Mouse (Mus musculus) heart, embryonic 10.5 days (tissue): ENCODE results near the gene Inhbc. TPM values are rescaled to one million over a fixed set of nuclear protein-coding genes. Genes with fewer than 3 reads are reported as not detected.
A peak's percentile ranks its signal among the peaks of the same experiment; 100 is the strongest.

Source experiments
- DNase-seq: peaks from one replicate; pipeline ENCODE4 v3.0.0-alpha.2; 2017; ENCODE audit warnings: low spot score
- H3K27ac ChIP-seq: fragments of 300-500 bp; sonication (generic); 2 replicates; pipeline ENCODE4 v1.5.1; 2016; ENCODE audit warnings: mild to moderate bottlenecking
- H3K27me3 ChIP-seq: fragments of 300-500 bp; sonication (generic); 2 replicates; pipeline ENCODE4 v1.6.1; 2016; ENCODE audit warnings: mild to moderate bottlenecking; ENCODE audit not compliant: poor library complexity, insufficient read depth, severe bottlenecking
- H3K36me3 ChIP-seq: fragments of 300-500 bp; sonication (generic); 2 replicates; pipeline ENCODE4 v1.6.1; 2016; ENCODE audit warnings: mild to moderate bottlenecking, moderate library complexity
- H3K4me1 ChIP-seq: fragments of 300-500 bp; sonication (generic); 2 replicates; pipeline ENCODE4 v1.6.1; 2016; ENCODE audit warnings: mild to moderate bottlenecking
- H3K4me3 ChIP-seq: fragments of 300-500 bp; sonication (generic); 2 replicates; pipeline ENCODE4 v1.5.1; 2016; ENCODE audit warnings: mild to moderate bottlenecking, moderate library complexity
- H3K9me3 ChIP-seq: fragments of 300-500 bp; sonication (generic); 2 replicates; pipeline ENCODE4 v1.6.1; 2016; ENCODE audit warnings: mild to moderate bottlenecking, moderate library complexity
- WGBS: fragments of 180-500 bp; shearing (Covaris S2); methylation state at CpG from one replicate; pipeline ENCODE4 v1.1.7; 2016; 5-methylcytosine and 5-hydroxymethylcytosine counted together
- polyA plus RNA-seq: library from polyadenylated mRNA; unstranded; fragments of >200 nt; fragmentation: Nextera tagmentation; extraction: Ambion mirVana; gene quantifications from 2 replicates; pipeline ENCODE4 v1.2.1, GENCODE M21; 2016

Gene Inhbc
- polyA plus RNA-seq, 1 experiment from 2014 or later = 0.31 TPM

DNA sequence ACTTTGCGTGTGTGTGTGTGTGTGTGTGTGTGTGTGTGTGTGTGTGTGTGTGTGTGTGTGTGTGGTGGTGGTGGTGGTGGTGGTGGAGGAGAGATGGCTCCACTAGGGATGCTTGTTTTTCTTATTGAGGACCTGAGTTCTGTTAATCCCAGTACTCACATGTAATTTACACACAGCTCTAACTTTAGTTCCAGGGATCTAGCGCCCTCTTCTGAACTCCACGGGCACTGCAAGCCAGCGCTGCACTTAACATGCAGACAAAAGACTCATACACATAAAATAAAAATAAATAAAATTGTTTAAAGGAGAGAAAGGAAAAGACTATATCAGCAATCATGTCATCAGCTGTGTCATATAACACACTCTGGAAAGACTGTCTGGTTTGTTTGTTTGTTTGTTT, 21.3 kb downstream of the Inhbc start:
- H3K9me3 ChIP-seq = no peaks in the 10 kb centered on the region
- WGBS = 67% methylated on average over 4 of the region's 4 CpGs
- no peaks in the 10 kb centered on the region for H3K36me3 ChIP-seq
- no peak for DNase-seq
- no peak overlapping the region for H3K27ac ChIP-seq
- no peak overlapping the region for H3K4me3 ChIP-seq
- peaks cover 12% of the 10 kb centered on the region for H3K27me3 ChIP-seq
- peaks cover 19% of the 10 kb centered on the region for H3K4me1 ChIP-seq

DNA sequence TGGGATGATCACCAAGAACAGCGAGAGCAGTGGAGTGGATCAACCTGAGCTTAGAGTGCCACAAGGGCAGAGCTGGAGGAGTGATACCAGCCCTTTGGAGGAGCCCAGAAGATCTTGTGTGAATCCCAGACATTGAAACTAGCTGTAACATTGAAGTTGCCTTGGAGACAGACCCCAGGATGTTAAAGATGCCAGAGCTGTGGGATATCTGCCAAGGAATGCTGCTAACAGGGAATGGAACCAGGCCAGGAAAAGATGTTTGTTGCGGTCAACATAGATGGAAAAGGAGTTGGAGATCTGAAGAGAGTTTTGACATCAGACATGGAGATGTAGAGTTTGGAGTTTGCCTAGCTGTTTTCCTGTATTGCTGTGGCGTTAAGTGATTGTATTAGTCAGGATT, 24.1 kb downstream of the Inhbc start:
- no peak overlapping the region for H3K4me3 ChIP-seq
- no peak overlapping the region for H3K27ac ChIP-seq
- WGBS = 78% methylated on average over 3 of the region's 3 CpGs
- H3K27me3 ChIP-seq = peaks cover 14% of the 10 kb centered on the region; the same call in 1 of the 2 replicates
- H3K4me1 ChIP-seq = peaks cover 26% of the 10 kb centered on the region
- H3K9me3 ChIP-seq = no peaks in the 10 kb centered on the region
- H3K36me3 ChIP-seq = no peaks in the 10 kb centered on the region
- no peak for DNase-seq

DNA sequence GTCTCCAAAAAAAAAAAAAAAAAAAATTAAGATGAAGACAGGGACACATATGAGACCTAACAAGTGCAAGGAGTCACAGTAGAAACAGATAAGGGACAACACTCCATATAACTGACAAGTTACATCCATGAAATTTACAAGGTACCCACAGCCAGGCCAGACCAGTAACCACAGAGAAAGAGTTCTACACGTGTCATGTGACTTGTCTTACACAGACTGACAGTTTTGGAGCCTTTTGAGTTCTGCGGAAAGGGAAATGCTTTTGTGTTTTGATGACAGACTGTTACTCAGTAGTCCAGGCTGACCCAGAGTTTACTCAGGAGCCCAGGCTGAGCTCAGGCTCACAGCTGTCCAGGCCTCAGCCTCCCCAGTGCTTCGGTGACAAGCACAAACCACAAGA, 27.2 kb downstream of the Inhbc start:
- Histone ChIP-seq H3K36me3 (no peaks in the 10 kb centered on the region), H3K4me1 (peaks cover 37% of the 10 kb centered on the region), H3K9me3 (no peaks in the 10 kb centered on the region), H3K4me3 (no peak overlapping the region), H3K27me3 (peaks cover 28% of the 10 kb centered on the region), H3K27ac (no peak overlapping the region)
- 69% methylated on average over 3 of the region's 3 CpGs for WGBS
- DNase-seq = no peak

DNA sequence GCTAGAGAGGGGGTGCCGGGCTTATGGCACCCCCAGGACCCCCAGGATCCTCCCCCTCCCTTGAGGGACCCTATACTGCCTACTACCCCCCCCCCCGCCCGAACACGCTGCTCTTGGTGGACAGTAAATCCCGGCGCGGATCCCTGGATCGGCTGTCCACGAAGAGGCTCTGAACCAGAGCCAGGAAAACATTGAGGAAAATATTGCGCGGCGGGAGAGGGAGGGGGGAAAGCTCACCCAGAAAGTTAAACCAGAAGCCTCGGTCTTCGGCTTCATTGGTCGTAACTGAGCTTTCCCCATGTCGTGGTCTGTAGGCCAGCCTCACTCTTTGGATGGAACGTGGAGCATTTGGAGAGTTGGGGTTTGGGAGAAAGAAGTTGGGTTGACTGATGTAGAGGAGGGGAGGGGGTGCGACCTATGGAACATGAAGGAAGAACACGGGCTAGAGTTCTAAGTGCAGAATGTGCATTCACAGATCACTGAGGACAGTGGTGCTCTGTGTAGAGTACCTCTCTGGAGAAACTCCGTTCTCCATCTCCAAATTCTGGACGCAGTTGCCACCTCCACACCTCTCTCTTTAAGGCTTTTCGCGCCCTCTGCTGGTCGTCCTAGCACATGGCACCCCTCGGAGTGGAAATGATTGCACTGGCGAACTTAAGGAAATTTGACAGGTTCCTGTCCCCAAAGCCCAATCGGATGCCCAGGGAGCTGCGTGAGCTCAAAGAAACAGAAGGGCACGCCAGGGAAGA, 28.2 kb downstream of the Inhbc start, which contains the start of gene Gli1:
Gene Gli1 (minus strand): TSS at position 84 of the 749 bp plus-strand sequence.
- Histone ChIP-seq H3K27me3 (peaks cover 37% of the 10 kb centered on the region), H3K27ac (peak within 1 kb of the TSS; percentile 79)
- WGBS = under 1% methylated on average over 29 of the region's 29 CpGs

DNA sequence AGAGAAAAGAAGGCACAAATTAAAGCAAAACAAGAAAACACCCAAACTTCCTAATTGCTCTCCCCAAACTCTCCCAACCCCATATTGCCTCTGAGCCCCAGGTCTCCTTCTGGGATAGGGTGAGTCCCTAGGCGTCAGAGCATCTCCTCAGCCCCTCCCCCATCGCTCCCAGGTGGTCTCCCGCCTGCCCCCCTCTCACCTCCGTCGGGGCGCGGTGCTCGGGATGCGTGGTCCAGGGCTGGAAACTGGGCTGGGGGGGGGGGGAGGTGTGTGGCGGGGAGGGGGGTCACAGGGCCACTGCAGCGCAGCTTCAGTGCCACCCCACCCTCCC, 28.9 kb downstream of the Inhbc start:
- H3K4me1 ChIP-seq = peaks cover 37% of the 10 kb centered on the region
- no peak for DNase-seq
- H3K27me3 ChIP-seq = peaks cover 45% of the 10 kb centered on the region
- H3K36me3 ChIP-seq = no peaks in the 10 kb centered on the region
- H3K4me3 ChIP-seq = peak overlapping the region; percentile 65
- 0% methylated on average over 9 of the region's 11 CpGs for WGBS
- H3K27ac ChIP-seq = peak overlapping the region; percentile 79
- H3K9me3 ChIP-seq = no peaks in the 10 kb centered on the region

More for the DNA sequence above, 28.2 kb downstream of the Inhbc start, which contains the start of gene Gli1:
- peak within 1 kb of the TSS; percentile 65 for H3K4me3 ChIP-seq
- H3K4me1 ChIP-seq = peaks cover 37% of the 10 kb centered on the region
- no peaks in the 10 kb centered on the region for H3K9me3 ChIP-seq
- DNase-seq = peak; percentile 89
- H3K36me3 ChIP-seq = no peaks in the 10 kb centered on the region

DNA sequence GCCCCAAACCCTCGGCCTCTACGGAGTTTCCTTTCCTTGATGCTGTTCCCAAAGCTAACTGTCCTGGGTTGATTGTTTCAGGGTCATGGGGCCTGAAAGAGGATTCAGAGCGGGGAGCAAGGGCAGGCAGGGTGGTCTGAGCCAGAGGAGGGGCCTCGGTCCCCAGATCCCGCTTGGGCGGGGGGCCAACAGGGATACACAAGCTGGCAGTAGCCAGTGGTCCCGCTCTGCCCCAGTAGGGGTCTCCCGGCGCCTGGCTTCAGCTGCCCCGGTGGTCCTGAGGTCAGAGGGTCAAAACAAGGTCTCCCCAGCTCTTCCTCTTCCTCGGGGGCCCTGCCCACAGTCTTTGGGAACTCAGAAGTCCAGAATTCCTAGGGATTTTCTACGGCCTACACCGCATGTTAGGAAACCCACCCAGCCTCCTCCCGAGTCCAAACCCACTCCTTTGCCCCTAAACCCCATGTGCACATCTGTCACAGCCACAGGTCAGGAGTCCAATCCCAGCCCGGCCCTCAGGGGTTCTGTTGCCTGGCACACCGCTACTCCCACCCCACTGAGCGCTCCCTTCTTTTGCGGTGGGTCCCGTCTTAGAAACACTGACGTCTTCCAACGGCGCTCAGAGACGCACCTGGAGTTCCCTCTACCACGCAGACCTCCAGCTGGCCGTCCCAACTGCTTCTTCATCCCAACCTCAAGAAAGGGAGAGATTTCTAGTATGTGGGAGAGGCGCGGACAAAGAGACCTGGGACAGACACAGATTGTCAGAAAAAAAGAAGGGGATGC, 29.5 kb downstream of the Inhbc start:
- WGBS = 1% methylated on average over 27 of the region's 27 CpGs
- H3K9me3 ChIP-seq = no peaks in the 10 kb centered on the region
- H3K4me3 ChIP-seq = peak overlapping the region; percentile 65
- DNase-seq = no peak
- H3K27ac ChIP-seq = peak overlapping the region; percentile 79
- peaks cover 46% of the 10 kb centered on the region for H3K27me3 ChIP-seq
- H3K4me1 ChIP-seq = peaks cover 37% of the 10 kb centered on the region
- no peaks in the 10 kb centered on the region for H3K36me3 ChIP-seq

DNA sequence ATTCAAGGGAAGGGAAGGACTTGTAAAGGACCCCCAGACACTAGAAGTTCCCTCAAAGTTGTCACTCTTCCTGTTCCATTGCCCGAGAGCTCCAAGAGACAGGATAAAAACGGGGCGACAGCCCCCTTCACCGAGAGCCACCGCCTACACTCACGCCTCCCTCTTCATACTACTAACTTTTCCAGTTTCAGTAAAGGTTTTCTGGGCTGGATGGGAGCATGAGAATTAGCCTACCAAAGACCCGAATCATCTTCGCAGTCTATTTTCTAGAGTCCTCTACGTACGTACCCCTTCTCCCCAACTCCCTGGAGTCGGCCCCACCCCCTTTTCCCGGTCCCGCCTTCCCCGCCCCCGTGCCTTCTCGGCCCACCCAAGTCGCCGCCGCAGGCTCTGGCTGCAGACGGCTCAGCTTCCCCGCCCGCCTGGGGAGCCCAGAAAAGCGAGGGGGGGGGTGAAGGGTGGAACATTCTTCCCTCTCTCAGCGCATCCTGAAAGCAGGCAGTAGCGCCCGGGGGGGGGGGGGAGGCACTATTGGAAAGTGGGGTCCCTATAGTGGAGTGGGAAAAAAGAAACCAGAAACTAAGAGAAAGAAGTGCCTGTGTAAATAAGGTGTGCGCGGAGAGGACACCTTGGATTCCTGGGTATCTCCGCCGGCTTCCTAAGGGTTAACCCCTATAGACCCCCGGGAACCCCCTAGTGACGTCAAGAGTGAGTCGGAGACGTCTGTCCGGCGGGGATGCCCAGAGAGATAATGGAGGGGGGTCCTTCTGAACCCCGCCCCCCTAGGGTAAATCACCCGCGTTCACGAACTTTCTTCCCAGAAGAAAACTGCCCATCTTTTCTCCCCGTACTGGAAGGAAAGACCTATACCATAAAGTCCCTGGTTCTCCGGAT, 30.3 kb downstream of the Inhbc start:
- Histone ChIP-seq H3K27me3 (peaks cover 46% of the 10 kb centered on the region), H3K9me3 (no peaks in the 10 kb centered on the region), H3K4me3 (peak overlapping the region; percentile 65), H3K36me3 (no peaks in the 10 kb centered on the region), H3K4me1 (peaks cover 37% of the 10 kb centered on the region), H3K27ac (peak overlapping the region; percentile 79)
- WGBS = under 1% methylated on average over 41 of the region's 42 CpGs
- no peak for DNase-seq

DNA sequence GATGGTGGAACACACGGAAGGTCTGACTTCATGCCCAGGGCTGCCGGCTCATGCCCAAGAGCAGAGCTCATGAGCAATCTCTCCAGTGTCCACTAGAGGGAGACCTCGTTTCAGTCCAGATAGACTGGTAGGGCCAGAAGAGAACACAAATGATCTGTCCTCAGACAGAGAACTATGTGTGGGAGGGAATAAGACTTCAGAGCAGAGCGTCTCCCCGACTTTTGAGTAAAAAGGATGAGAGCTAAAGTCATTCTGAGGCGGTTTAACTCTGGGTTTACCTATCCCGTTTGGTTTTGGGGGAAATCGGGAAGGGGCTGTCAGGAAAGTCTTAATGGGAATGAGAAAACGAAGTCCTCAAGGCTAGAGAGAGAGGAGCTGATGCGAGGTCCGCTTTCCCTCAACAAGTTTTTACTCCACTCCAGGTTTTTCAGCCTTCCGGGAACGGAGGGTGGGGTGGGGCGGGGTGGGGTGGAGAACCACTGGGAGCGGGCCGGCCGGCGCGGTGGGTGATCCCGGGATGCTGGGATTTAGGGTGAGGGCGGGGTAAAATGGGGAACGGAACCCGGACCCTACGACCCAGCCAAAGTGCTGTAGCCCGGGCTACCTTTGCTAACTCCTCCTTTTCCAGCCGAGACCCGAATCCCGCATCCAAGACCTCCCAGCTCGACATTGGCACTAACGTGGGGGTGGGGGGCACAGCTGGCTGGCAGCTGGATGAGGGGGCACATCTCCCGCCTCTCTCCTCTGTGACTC, 31.1 kb downstream of the Inhbc start:
- H3K27ac ChIP-seq = peak overlapping the region; percentile 79
- under 1% methylated on average over 31 of the region's 31 CpGs for WGBS
- peaks cover 46% of the 10 kb centered on the region for H3K27me3 ChIP-seq
- H3K4me3 ChIP-seq = peak overlapping the region; percentile 65
- H3K36me3 ChIP-seq = 0 out of 2 replicates have a peak, but pooled peaks cover 1% of the 10 kb centered on the region
- peak; percentile 90 for DNase-seq
- no peaks in the 10 kb centered on the region for H3K9me3 ChIP-seq
- peaks cover 37% of the 10 kb centered on the region for H3K4me1 ChIP-seq

DNA sequence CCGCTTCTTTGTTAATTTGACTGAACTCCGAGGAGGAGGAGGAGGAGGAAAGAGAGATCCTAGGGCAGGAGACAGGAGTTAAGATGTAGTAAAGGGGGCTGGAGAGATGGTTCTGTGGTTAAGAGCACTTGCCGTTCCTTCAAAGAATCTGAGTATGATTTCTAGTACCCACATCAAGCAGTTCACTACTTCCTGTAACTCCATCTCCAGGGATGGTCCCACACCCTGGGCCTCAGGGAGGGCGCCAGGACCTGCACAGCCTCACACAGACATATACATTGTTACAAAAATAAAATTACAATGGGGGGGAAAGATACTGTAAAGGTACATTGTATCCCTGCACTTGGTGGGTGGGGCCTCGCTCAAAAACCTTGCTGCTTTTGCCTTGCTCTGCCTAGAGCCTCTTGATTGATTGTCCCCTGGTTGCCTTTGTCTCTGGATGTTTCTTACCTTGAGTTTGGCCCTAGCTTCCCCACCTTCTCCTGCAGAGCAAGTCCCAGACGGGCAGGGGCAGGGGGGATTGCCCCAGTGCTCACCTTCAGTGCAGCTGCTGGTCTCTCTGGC, 32.6 kb downstream of the Inhbc start:
- Histone ChIP-seq H3K27me3 (peaks cover 46% of the 10 kb centered on the region), H3K9me3 (no peaks in the 10 kb centered on the region), H3K4me1 (peaks cover 38% of the 10 kb centered on the region), H3K36me3 (0 out of 2 replicates have a peak, but pooled peaks cover 8% of the 10 kb centered on the region), H3K4me3 (no peak overlapping the region), H3K27ac (no peak overlapping the region)
- no peak for DNase-seq
- WGBS = 80% methylated on average over 6 of the region's 6 CpGs

DNA sequence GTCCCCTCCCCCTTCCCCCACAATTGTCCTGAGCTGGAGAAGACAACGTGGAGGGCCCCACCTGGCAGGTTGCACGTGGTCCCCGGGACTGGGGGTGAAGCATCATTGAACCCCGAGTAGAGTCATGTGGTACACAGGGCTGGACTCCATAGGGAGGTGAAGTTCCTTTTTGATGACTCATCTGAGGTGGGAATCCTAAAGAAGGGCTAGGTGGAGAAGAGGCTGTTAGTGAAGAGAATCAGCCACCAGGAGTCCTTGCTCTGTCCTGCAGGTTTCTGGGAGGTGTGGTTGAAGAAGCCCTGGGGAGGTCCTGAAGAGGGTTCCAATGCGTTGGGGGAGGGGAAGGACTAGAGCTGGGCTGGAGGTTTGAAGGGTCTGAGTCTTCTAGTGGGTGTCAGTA, 33.3 kb downstream of the Inhbc start:
- 62% methylated on average over 5 of the region's 5 CpGs for WGBS
- no peak for DNase-seq
- no peak overlapping the region; the same call in 1 of the 2 replicates for H3K27ac ChIP-seq
- peaks cover 52% of the 10 kb centered on the region for H3K27me3 ChIP-seq
- H3K4me3 ChIP-seq = no peak overlapping the region
- H3K4me1 ChIP-seq = peaks cover 36% of the 10 kb centered on the region
- no peaks in the 10 kb centered on the region for H3K9me3 ChIP-seq
- H3K36me3 ChIP-seq = 0 out of 2 replicates have a peak, but pooled peaks cover 8% of the 10 kb centered on the region

DNA sequence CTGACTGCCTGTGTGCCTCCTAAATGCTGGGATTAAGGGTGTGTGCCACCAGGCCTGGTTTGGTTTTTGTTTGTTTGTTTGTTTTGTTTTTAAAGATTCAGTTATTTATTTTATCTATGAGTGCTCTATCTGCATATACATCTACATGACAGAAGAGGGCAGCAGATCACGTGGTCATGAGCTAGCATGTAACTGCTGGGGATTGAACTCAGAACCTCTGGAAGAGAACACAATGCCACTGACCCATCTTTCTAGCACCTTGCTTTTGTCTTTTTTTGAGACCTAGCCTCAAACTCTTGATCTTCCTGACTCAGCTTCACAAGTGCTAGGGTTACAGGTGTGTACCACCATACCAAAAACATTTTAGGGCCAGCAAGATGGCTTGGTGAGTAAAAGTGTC, 35.0 kb downstream of the Inhbc start:
- Histone ChIP-seq H3K27me3 (peaks cover 54% of the 10 kb centered on the region), H3K4me3 (no peak overlapping the region), H3K9me3 (no peaks in the 10 kb centered on the region), H3K27ac (no peak overlapping the region), H3K36me3 (0 out of 2 replicates have a peak, but pooled peaks cover 8% of the 10 kb centered on the region), H3K4me1 (peaks cover 19% of the 10 kb centered on the region)
- WGBS = 79% methylated on average over 1 of the region's 1 CpGs
- DNase-seq = no peak

DNA sequence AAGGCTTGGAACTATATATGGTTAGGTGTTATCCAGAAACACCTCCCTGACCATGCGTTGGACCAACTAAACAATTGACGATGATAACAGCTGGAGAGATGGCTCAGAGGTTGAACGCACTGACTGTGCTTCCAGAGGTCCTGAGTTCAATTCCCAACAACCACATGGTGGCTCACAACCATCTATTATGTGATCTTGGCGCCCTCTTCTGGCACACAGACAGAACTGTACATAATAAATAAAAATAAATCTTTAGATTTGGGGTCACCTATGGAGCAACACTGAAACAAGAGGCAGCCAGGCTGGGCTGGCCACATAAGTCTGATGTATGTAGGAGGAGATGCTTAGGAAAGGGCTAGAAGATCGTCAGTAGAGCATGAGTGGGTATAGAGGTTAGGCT, 37.1 kb downstream of the Inhbc start:
- 54% methylated on average over 5 of the region's 5 CpGs for WGBS
- no peak for DNase-seq
- Histone ChIP-seq H3K36me3 (0 out of 2 replicates have a peak, but pooled peaks cover 8% of the 10 kb centered on the region), H3K27ac (no peak overlapping the region), H3K27me3 (peaks cover 63% of the 10 kb centered on the region), H3K4me1 (peaks cover 5% of the 10 kb centered on the region), H3K9me3 (no peaks in the 10 kb centered on the region), H3K4me3 (no peak overlapping the region)
